Mouse (Mus musculus) midbrain, postnatal 0 days (tissue): ENCODE measurements around the gene 4933403O08Rik. TPM values are rescaled to one million over a fixed set of nuclear protein-coding genes. Genes with fewer than 3 reads are reported as not detected.

ENCODE experiments used
- ATAC-seq: fragments of 200-750 bp; cut with Nextera tagmentation; 2 replicates; pipeline ENCODE4 v1.8.0; 2017; ENCODE audit warnings: moderate number of reproducible peaks, mild to moderate bottlenecking, moderate TSS enrichment, moderate library complexity; ENCODE audit not compliant: low FRiP score
- DNase-seq: peaks from one replicate; pipeline ENCODE4 v3.0.0-alpha.2; 2015; ENCODE audit warnings: low spot score
- H3K27ac ChIP-seq: fragments of 300-500 bp; sonication (generic); 2 replicates; pipeline ENCODE4 v1.5.1; 2014; ENCODE audit warnings: low read depth, mild to moderate bottlenecking, low read length, mixed read lengths
- H3K27me3 ChIP-seq: fragments of 300-500 bp; sonication (generic); 2 replicates; pipeline ENCODE4 v1.6.1; 2014; ENCODE audit warnings: low read length, control low read depth, mixed read lengths; ENCODE audit not compliant: insufficient read depth
- H3K36me3 ChIP-seq: fragments of 300-500 bp; sonication (generic); 2 replicates; pipeline ENCODE4 v1.6.1; 2014; ENCODE audit warnings: low read length, control low read depth, mixed read lengths; ENCODE audit not compliant: insufficient read depth
- H3K4me1 ChIP-seq: fragments of 300-500 bp; sonication (generic); 2 replicates; pipeline ENCODE4 v1.6.1; 2014; ENCODE audit warnings: mild to moderate bottlenecking, control low read depth, antibody characterized with exemption, low read length, mixed read lengths; ENCODE audit not compliant: insufficient read depth
- H3K4me2 ChIP-seq: fragments of 300-500 bp; sonication (generic); 2 replicates; pipeline ENCODE4 v1.6.1; 2014; ENCODE audit warnings: low read depth, mild to moderate bottlenecking, low read length, mixed read lengths; ENCODE audit not compliant: poor library complexity, severe bottlenecking
- H3K4me3 ChIP-seq: fragments of 300-500 bp; sonication (generic); 2 replicates; pipeline ENCODE4 v1.5.1; 2014; ENCODE audit warnings: low read depth, mild to moderate bottlenecking, low read length, moderate library complexity
- H3K9ac ChIP-seq: fragments of 300-500 bp; sonication (generic); replicated peaks from 2 replicates; pipeline ENCODE4 v1.6.1; 2014; ENCODE audit warnings: mild to moderate bottlenecking, low read length, moderate library complexity, mixed read lengths; ENCODE audit not compliant: poor library complexity, severe bottlenecking
- H3K9me3 ChIP-seq: fragments of 300-500 bp; sonication (generic); 2 replicates; pipeline ENCODE4 v1.6.1; 2016; ENCODE audit warnings: low read length, control low read depth
- CTCF ChIP-seq: IDR thresholded peaks from 2 replicates; pipeline ENCODE4 v1.5.1; 2016; ENCODE audit warnings: antibody characterized with exemption, mild to moderate bottlenecking
- WGBS: fragments of 180-500 bp; shearing (Covaris S2); extraction: QIAGEN DNeasy Blood & Tissue Kit; methylation state at CpG from one replicate; pipeline ENCODE4 v1.1.7; 2014; 5-methylcytosine and 5-hydroxymethylcytosine counted together
- polyA plus RNA-seq: library from polyadenylated mRNA; unstranded; fragments of >200 nt; fragmentation: Nextera tagmentation; extraction: Ambion mirVana; gene quantifications from 2 replicates; pipeline ENCODE4 v1.2.1, GENCODE M21; 2015
- total RNA-seq: library from RNA; depleted of rRNA; stranded (reverse); fragments of >200 nt; gene quantifications from 2 replicates; pipeline ENCODE4 v1.2.3, GENCODE M21; 2014; rRNA removed

4933403O08Rik gene
- total RNA-seq: 1.6 TPM in 1 of 2 replicates, not detected in the other
- polyA plus RNA-seq: 0.30 TPM in 1 of 2 replicates, not detected in the other

- Histone ChIP-seq H3K4me1 (no peaks in the 10 kb centered on the region), H3K27me3 (no peaks in the 10 kb centered on the region), H3K4me2 (no peak within 1 kb of the TSS), H3K4me3 (no peak within 1 kb of the TSS), H3K27ac (no peak within 1 kb of the TSS), H3K36me3 (no peaks in the 10 kb centered on the region), H3K9me3 (no peaks in the 10 kb centered on the region), H3K9ac (no peak within 1 kb of the TSS)
- ATAC-seq: no peak
- TF ChIP-seq CTCF: no peak
- 87% methylated on average over 3 of the region's 3 CpGs for WGBS
- no peak for DNase-seq
Observed at GRCm38 (mm10) chrX:112238749-112239148, at the start of gene 4933403O08Rik. Gene 4933403O08Rik (plus strand): TSS chrX:112239049.

GRCm38 (mm10) chrX:112242916-112243315 is 4.1 kb downstream of the 4933403O08Rik start:
- Histone ChIP-seq H3K27ac (no peak overlapping the region), H3K27me3 (no peaks in the 10 kb centered on the region), H3K9me3 (no peaks in the 10 kb centered on the region), H3K9ac (no peak overlapping the region), H3K4me3 (no peak overlapping the region), H3K36me3 (no peaks in the 10 kb centered on the region), H3K4me2 (no peak overlapping the region), H3K4me1 (no peaks in the 10 kb centered on the region)
- WGBS: 85% methylated on average over 1 of the region's 1 CpGs
- ATAC-seq: no peak
- no peak for DNase-seq
- no peak for TF ChIP-seq CTCF

GRCm38 (mm10) chrX:112255513-112255912 is 16.7 kb downstream of the 4933403O08Rik start:
- TF ChIP-seq CTCF: no peak
- Histone ChIP-seq H3K9me3 (no peaks in the 10 kb centered on the region), H3K27me3 (no peaks in the 10 kb centered on the region), H3K4me3 (no peak overlapping the region), H3K36me3 (no peaks in the 10 kb centered on the region), H3K4me2 (no peak overlapping the region), H3K27ac (no peak overlapping the region), H3K4me1 (no peaks in the 10 kb centered on the region), H3K9ac (no peak overlapping the region)
- DNase-seq: peak; percentile 0
- 74% methylated on average over 2 of the region's 2 CpGs for WGBS
- ATAC-seq: no peak

GRCm38 (mm10) chrX:112273550-112273949 is 34.7 kb downstream of the 4933403O08Rik start:
- no peak overlapping the region for H3K9ac ChIP-seq
- no peaks in the 10 kb centered on the region for H3K27me3 ChIP-seq
- no peak overlapping the region for H3K4me2 ChIP-seq
- no peaks in the 10 kb centered on the region for H3K4me1 ChIP-seq
- H3K4me3 ChIP-seq: no peak overlapping the region
- H3K9me3 ChIP-seq: no peaks in the 10 kb centered on the region
- no peak overlapping the region for H3K27ac ChIP-seq
- WGBS: 67% methylated on average over 1 of the region's 1 CpGs
- DNase-seq: no peak
- no peak for TF ChIP-seq CTCF
- ATAC-seq: no peak
- H3K36me3 ChIP-seq: no peaks in the 10 kb centered on the region

Other genes with a start within 250 kb of the 4933403O08Rik start
- gene Tex16, start 228.0 kb upstream of the 4933403O08Rik start, total RNA-seq: 0.11 and 3.1 TPM in 2 replicates
- 0.20 and 0.53 TPM in 2 replicates for gene Tex16, start 228.0 kb upstream of the 4933403O08Rik start, polyA plus RNA-seq
- gene Apool, start 72.3 kb downstream of the 4933403O08Rik start, total RNA-seq: 3.6 and 5.7 TPM in 2 replicates
- 9.2 and 9.7 TPM in 2 replicates for gene Apool, start 72.3 kb downstream of the 4933403O08Rik start, polyA plus RNA-seq
- not detected in 2 replicates for gene Satl1, start 167.7 kb downstream of the 4933403O08Rik start, total RNA-seq
- gene Satl1, start 167.7 kb downstream of the 4933403O08Rik start, polyA plus RNA-seq: not detected in 2 replicates